Mouse (Mus musculus): ENCODE data around the gene Samd13. TPM values are rescaled to one million over a fixed set of nuclear protein-coding genes. Genes with fewer than 3 reads are reported as not detected.

Samd13 gene
- polyA plus RNA-seq, 1 experiment from 2014 or later = 0.79 TPM

GRCm38 (mm10) chr3:146625766-146626165, 59.6 kb downstream of the Samd13 start:
- no peaks in the 10 kb centered on the region for H3K36me3 ChIP-seq
- no peak overlapping the region for H3K27ac ChIP-seq
- no peak overlapping the region for H3K4me3 ChIP-seq
- ATAC-seq (ENCODE audit: low FRiP score) = no peak
- H3K27me3 ChIP-seq = no peaks in the 10 kb centered on the region
- H3K4me2 ChIP-seq (replicated peaks) = no peak overlapping the region
- 92% methylated on average over 4 of the region's 4 CpGs for WGBS
- H3K9ac ChIP-seq = no peak overlapping the region
- no peaks in the 10 kb centered on the region for H3K4me1 ChIP-seq
- H3K9me3 ChIP-seq (replicated peaks) = no peaks in the 10 kb centered on the region

- no peak overlapping the region for H3K4me2 ChIP-seq (replicated peaks)
- no peaks in the 10 kb centered on the region for H3K27me3 ChIP-seq
- no peaks in the 10 kb centered on the region for H3K4me1 ChIP-seq
- no peaks in the 10 kb centered on the region for H3K9me3 ChIP-seq (replicated peaks)
- H3K9ac ChIP-seq = no peak overlapping the region
- H3K36me3 ChIP-seq = no peaks in the 10 kb centered on the region
- H3K4me3 ChIP-seq = no peak overlapping the region
- H3K27ac ChIP-seq = no peak overlapping the region
- ATAC-seq (ENCODE audit: low FRiP score) = no peak
- WGBS = 82% methylated on average over 11 of the region's 11 CpGs
Measured at GRCm38 (mm10) chr3:146621966-146622365, 63.4 kb downstream of the Samd13 start.

GRCm38 (mm10) chr3:146620555-146621249, 64.7 kb downstream of the Samd13 start:
- ATAC-seq (ENCODE audit: low FRiP score) = no peak
- Histone ChIP-seq H3K36me3 (no peaks in the 10 kb centered on the region), H3K4me3 (no peak overlapping the region), H3K4me1 (no peaks in the 10 kb centered on the region), H3K27me3 (no peaks in the 10 kb centered on the region), H3K4me2 (replicated peaks) (no peak overlapping the region), H3K9me3 (replicated peaks) (no peaks in the 10 kb centered on the region), H3K27ac (no peak overlapping the region), H3K9ac (no peak overlapping the region)
- WGBS = 89% methylated on average over 14 of the region's 14 CpGs

- Histone ChIP-seq H3K4me1 (no peaks in the 10 kb centered on the region), H3K9me3 (replicated peaks) (no peaks in the 10 kb centered on the region), H3K4me2 (replicated peaks) (no peak overlapping the region), H3K27ac (no peak overlapping the region), H3K4me3 (no peak overlapping the region), H3K36me3 (no peaks in the 10 kb centered on the region), H3K9ac (no peak overlapping the region), H3K27me3 (no peaks in the 10 kb centered on the region)
- no peak for ATAC-seq (ENCODE audit: low FRiP score)
- WGBS = 91% methylated on average over 10 of the region's 10 CpGs
Measured at GRCm38 (mm10) chr3:146620101-146620500, 65.3 kb downstream of the Samd13 start.

- Histone ChIP-seq H3K36me3 (no peaks in the 10 kb centered on the region), H3K4me1 (no peaks in the 10 kb centered on the region), H3K4me2 (replicated peaks) (no peak overlapping the region), H3K9me3 (replicated peaks) (no peaks in the 10 kb centered on the region), H3K9ac (no peak overlapping the region), H3K27ac (no peak overlapping the region), H3K27me3 (no peaks in the 10 kb centered on the region), H3K4me3 (no peak overlapping the region)
- no peak for ATAC-seq (ENCODE audit: low FRiP score)
- 79% methylated on average over 4 of the region's 4 CpGs for WGBS
Measured at GRCm38 (mm10) chr3:146618357-146618756, 67.0 kb downstream of the Samd13 start.

- no peaks in the 10 kb centered on the region for H3K27me3 ChIP-seq
- no peak overlapping the region for H3K4me3 ChIP-seq
- no peaks in the 10 kb centered on the region for H3K4me1 ChIP-seq
- no peaks in the 10 kb centered on the region for H3K9me3 ChIP-seq (replicated peaks)
- no peak overlapping the region for H3K27ac ChIP-seq
- no peak overlapping the region for H3K4me2 ChIP-seq (replicated peaks)
- H3K9ac ChIP-seq = no peak overlapping the region
- no peaks in the 10 kb centered on the region for H3K36me3 ChIP-seq
- no peak for ATAC-seq (ENCODE audit: low FRiP score)
Measured at GRCm38 (mm10) chr3:146617946-146618345, 67.4 kb downstream of the Samd13 start.

- Histone ChIP-seq H3K4me3 (no peak overlapping the region), H3K4me2 (replicated peaks) (no peak overlapping the region), H3K9me3 (replicated peaks) (no peaks in the 10 kb centered on the region), H3K36me3 (no peaks in the 10 kb centered on the region), H3K27ac (no peak overlapping the region), H3K27me3 (no peaks in the 10 kb centered on the region), H3K9ac (no peak overlapping the region), H3K4me1 (no peaks in the 10 kb centered on the region)
- ATAC-seq (ENCODE audit: low FRiP score) = no peak
- 77% methylated on average over 5 of the region's 5 CpGs for WGBS
Measured at GRCm38 (mm10) chr3:146616533-146617283, 68.7 kb downstream of the Samd13 start.

GRCm38 (mm10) chr3:146615496-146615895, 69.9 kb downstream of the Samd13 start, which contains the start of gene Dnase2b:
TSS of gene Dnase2b (minus strand) at chr3:146615596.
- no peak within 1 kb of the TSS for H3K4me3 ChIP-seq
- no peaks in the 10 kb centered on the region for H3K27me3 ChIP-seq
- no peaks in the 10 kb centered on the region for H3K4me1 ChIP-seq
- no peak for ATAC-seq (ENCODE audit: low FRiP score)
- WGBS = 89% methylated on average over 4 of the region's 4 CpGs
- no peak within 1 kb of the TSS for H3K27ac ChIP-seq
- no peaks in the 10 kb centered on the region for H3K36me3 ChIP-seq
- H3K9me3 ChIP-seq (replicated peaks) = no peaks in the 10 kb centered on the region
- no peak within 1 kb of the TSS for H3K9ac ChIP-seq
- H3K4me2 ChIP-seq (replicated peaks) = no peak within 1 kb of the TSS

GRCm38 (mm10) chr3:146611821-146612220, 73.6 kb downstream of the Samd13 start:
- WGBS = 92% methylated on average over 4 of the region's 4 CpGs
- ATAC-seq (ENCODE audit: low FRiP score) = no peak

GRCm38 (mm10) chr3:146611261-146611660, 74.1 kb downstream of the Samd13 start:
- ATAC-seq (ENCODE audit: low FRiP score) = no peak
- Histone ChIP-seq H3K9me3 (replicated peaks) (no peaks in the 10 kb centered on the region), H3K27ac (no peak overlapping the region), H3K4me2 (replicated peaks) (no peak overlapping the region), H3K36me3 (no peaks in the 10 kb centered on the region), H3K9ac (no peak overlapping the region), H3K4me1 (peaks cover 6% of the 10 kb centered on the region; the same call in 1 of the 2 replicates), H3K4me3 (no peak overlapping the region), H3K27me3 (no peaks in the 10 kb centered on the region)
- WGBS = 78% methylated on average over 4 of the region's 4 CpGs

More at GRCm38 (mm10) chr3:146611821-146612220, 73.6 kb downstream of the Samd13 start:
- H3K4me3 ChIP-seq = no peak overlapping the region
- no peaks in the 10 kb centered on the region for H3K9me3 ChIP-seq (replicated peaks)
- no peaks in the 10 kb centered on the region for H3K27me3 ChIP-seq
- H3K27ac ChIP-seq = no peak overlapping the region
- H3K9ac ChIP-seq = no peak overlapping the region
- peaks cover 6% of the 10 kb centered on the region; the same call in 1 of the 2 replicates for H3K4me1 ChIP-seq
- no peak overlapping the region for H3K4me2 ChIP-seq (replicated peaks)
- H3K36me3 ChIP-seq = no peaks in the 10 kb centered on the region

- no peaks in the 10 kb centered on the region for H3K9me3 ChIP-seq (replicated peaks)
- H3K4me3 ChIP-seq = no peak overlapping the region
- no peaks in the 10 kb centered on the region for H3K36me3 ChIP-seq
- H3K9ac ChIP-seq = no peak overlapping the region
- no peak overlapping the region for H3K4me2 ChIP-seq (replicated peaks)
- H3K27me3 ChIP-seq = no peaks in the 10 kb centered on the region
- WGBS = 88% methylated on average over 10 of the region's 10 CpGs
- H3K27ac ChIP-seq = no peak overlapping the region
- no peak for ATAC-seq (ENCODE audit: low FRiP score)
- H3K4me1 ChIP-seq = peaks cover 6% of the 10 kb centered on the region; the same call in 1 of the 2 replicates
Measured at GRCm38 (mm10) chr3:146610322-146610721, 75.1 kb downstream of the Samd13 start.

GRCm38 (mm10) chr3:146607368-146607767, 78.0 kb downstream of the Samd13 start:
- Histone ChIP-seq H3K4me3 (no peak overlapping the region), H3K4me1 (peaks cover 6% of the 10 kb centered on the region; the same call in 1 of the 2 replicates), H3K9me3 (replicated peaks) (no peaks in the 10 kb centered on the region), H3K36me3 (no peaks in the 10 kb centered on the region), H3K27ac (no peak overlapping the region), H3K4me2 (replicated peaks) (no peak overlapping the region), H3K27me3 (no peaks in the 10 kb centered on the region), H3K9ac (no peak overlapping the region)
- no peak for ATAC-seq (ENCODE audit: low FRiP score)
- 35% methylated on average over 1 of the region's 1 CpGs for WGBS
